Mouse (Mus musculus) adrenal gland, adult 18-20 months (tissue): ENCODE measurements around the gene Dixdc1. TPM values are rescaled to one million over a fixed set of nuclear protein-coding genes. Genes with fewer than 3 reads are reported as not detected.

Experiments
- DNase-seq, 2 experiments: peaks; one replicate each; pipeline ENCODE4 v3.0.0; 2021 to 2022; ENCODE audit warnings: low spot score in 2 of 2
- total RNA-seq, 2 experiments: library from RNA; stranded (reverse); gene quantifications; 1 replicate in 1 of 2; 2 replicates in 1 of 2; pipeline ENCODE4 v1.2.3; 2021

The Dixdc1 gene
- total RNA-seq, 2 experiments from 2014 or later, result 5.4 to 7.7 TPM

GRCm38 (mm10) chr9:50746214-50746677 lies 6.9 kb upstream of the Dixdc1 start, which contains the start of gene 2310030G06Rik:
TSS of gene 2310030G06Rik (minus strand) at chr9:50746536.
- DNase-seq, result no peak

- DNase-seq, result no peak
Measured at GRCm38 (mm10) chr9:50745806-50746205, 6.5 kb upstream of the Dixdc1 start.

GRCm38 (mm10) chr9:50742744-50743143 lies 3.4 kb upstream of the Dixdc1 start:
- DNase-seq, result no peak

GRCm38 (mm10) chr9:50742261-50742660 lies 2.9 kb upstream of the Dixdc1 start:
- DNase-seq, result no peak

GRCm38 (mm10) chr9:50740867-50741784 lies 1.8 kb upstream of the Dixdc1 start:
- no peak for DNase-seq

- DNase-seq, result peak; percentile 45 to 46
Measured at GRCm38 (mm10) chr9:50734989-50735388, 4.3 kb downstream of the Dixdc1 start.

GRCm38 (mm10) chr9:50732560-50732959 lies 6.8 kb downstream of the Dixdc1 start:
- no peak for DNase-seq

- no peak for DNase-seq
Measured at GRCm38 (mm10) chr9:50729600-50729999, 9.7 kb downstream of the Dixdc1 start.

- peak; percentile 51 to 54 for DNase-seq
Measured at GRCm38 (mm10) chr9:50727925-50728651, 11.2 kb downstream of the Dixdc1 start.

- no peak for DNase-seq
Measured at GRCm38 (mm10) chr9:50727171-50727924, 12.0 kb downstream of the Dixdc1 start.

GRCm38 (mm10) chr9:50725921-50726590 lies 13.3 kb downstream of the Dixdc1 start:
- DNase-seq, result no peak

GRCm38 (mm10) chr9:50724661-50725330 lies 14.5 kb downstream of the Dixdc1 start:
- DNase-seq, result no peak

GRCm38 (mm10) chr9:50724147-50724546 lies 15.2 kb downstream of the Dixdc1 start:
- DNase-seq, result no peak

- peak; percentile 63 to 65 for DNase-seq
Measured at GRCm38 (mm10) chr9:50723406-50723805, 15.9 kb downstream of the Dixdc1 start.

GRCm38 (mm10) chr9:50722451-50722911 lies 16.8 kb downstream of the Dixdc1 start:
- DNase-seq, result no peak

GRCm38 (mm10) chr9:50721061-50721460 lies 18.3 kb downstream of the Dixdc1 start:
- DNase-seq, result no peak

- no peak for DNase-seq
Measured at GRCm38 (mm10) chr9:50718878-50719277, 20.4 kb downstream of the Dixdc1 start.

- no peak for DNase-seq
Measured at GRCm38 (mm10) chr9:50714188-50714587, 25.1 kb downstream of the Dixdc1 start.

- no peak for DNase-seq
Measured at GRCm38 (mm10) chr9:50711337-50711736, 28.0 kb downstream of the Dixdc1 start.

- peak in 1 of 2 experiments; percentile 38 for DNase-seq
Measured at GRCm38 (mm10) chr9:50709108-50709507, 30.2 kb downstream of the Dixdc1 start.
